Mouse (Mus musculus): ENCODE measurements around the gene Dexi.

The Dexi gene

DNA sequence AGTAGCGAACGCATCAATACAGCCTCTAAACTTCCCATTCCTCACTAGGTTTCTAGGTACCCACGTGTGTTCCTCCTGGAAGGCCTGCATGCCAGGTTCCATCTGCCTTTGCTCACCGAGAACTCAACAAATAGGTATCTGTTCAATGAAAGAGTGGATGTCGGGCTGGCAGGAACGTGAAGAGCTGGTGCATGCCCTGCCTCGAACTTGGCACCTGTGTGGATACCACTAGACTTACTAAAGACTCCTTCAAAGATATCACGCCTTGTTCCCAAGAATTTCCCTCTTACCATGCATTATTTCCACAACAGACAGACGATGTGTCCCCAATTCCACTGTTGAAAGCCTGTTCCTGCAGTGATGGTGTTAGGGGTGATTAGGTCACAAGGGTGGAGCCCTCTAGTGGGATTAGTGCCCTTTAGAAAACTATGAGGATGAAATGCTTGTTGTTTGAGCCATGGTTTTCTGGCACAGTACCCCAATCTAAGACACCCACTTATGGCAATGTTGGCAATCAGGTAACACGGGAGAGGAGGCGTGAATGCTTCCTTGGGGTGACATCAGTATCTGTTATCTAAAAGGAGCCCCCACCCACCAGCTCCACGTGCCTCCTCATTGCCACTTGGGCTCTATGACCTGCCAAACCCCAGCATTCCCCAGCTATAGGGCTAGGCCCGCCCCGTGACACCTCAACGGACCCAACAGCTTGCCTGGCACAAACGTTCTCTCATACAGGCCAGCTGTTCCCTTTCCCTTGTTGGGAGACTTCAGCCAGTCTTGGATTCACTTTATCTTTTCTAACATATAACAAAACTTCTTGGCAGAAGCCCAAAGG lies 1.9 kb downstream of the Dexi start:
- no peak for DNase-seq (ENCODE audit: low read depth, low spot score)

- no peak for DNase-seq (ENCODE audit: low read depth, low spot score)
Observed at GRCm38 (mm10) chr16:10536961-10537360, 5.9 kb downstream of the Dexi start.

DNA sequence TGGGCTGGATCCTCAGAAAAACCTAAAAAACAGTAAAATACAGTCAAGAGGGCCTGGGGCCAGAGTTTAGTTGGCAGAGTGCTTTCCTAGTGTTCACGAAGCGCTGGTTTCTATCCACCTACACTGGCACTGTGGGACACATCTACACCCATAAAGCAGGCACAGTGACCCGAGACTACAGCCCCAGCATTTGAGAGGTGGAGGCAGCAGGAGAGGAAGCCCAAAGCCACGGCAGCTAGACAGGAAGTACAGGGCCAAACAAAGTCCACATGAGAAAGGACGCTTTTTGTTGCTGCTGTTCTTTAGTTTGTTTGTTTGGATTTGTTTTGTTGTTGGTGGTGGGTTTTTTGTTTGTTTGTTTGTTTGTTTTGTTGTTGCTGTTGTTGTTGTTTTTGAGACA lies 6.5 kb downstream of the Dexi start:
- DNase-seq (ENCODE audit: low read depth, low spot score), result no peak

DNA sequence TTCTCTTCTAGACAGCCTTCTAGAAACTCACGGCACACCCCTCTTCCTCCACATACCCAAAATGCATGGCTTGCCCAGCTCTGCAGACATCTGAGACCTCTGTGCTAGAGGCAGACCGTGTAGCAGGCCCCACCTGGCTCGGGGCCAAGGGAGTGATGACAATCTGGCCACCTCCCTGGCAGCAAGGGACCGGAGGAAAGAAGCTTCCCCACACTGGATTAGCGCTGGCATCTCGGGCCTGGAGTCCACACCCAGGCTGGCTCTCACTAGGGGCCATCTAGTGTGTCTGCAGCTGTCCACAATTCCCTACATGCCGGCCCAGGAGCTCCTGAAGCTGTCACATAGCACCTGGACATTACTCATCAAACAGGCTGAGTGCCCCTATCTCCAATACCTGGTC lies 8.3 kb downstream of the Dexi start:
- DNase-seq (ENCODE audit: low read depth, low spot score), result no peak

DNA sequence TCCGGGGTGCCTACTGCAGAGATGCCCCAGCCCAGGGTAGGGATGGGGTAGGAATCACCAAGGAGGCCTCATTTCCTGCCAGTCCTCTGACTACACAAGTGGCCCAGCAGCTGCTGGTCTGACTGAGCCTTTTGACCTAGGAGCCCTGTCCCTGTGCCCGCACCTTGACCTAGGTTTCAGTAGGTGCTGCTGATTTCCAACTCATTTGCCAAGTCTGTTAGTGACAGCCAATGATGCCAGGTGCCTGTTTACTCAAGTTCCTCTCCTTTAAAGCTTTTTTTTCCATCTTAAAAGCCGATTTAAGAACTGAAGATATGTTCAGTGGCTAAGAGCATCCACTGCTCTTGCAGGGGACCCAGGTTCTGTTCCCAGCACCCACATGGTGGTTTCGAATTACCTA lies 9.1 kb downstream of the Dexi start:
- no peak for DNase-seq (ENCODE audit: low read depth, low spot score)

DNA sequence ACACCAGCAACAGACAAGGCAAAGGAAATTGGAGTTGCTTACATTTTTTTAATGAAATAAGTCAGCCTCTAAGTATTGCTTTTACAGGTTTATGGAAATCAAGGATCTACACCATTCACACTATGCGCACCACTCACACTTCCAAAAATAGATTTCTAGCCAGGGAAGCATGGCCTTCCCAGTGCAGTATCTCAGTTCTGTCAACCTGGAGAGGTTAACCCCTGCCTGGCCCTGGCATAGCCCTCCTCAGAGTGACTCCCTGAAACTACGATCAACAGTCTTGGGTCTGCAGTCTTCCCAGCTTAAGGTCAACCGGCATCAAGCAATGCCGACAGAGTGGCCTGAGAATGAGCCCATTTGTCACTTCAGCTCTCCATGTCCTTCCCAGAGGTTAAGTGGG lies 12.7 kb downstream of the Dexi start:
- no peak for DNase-seq (ENCODE audit: low read depth, low spot score)

DNA sequence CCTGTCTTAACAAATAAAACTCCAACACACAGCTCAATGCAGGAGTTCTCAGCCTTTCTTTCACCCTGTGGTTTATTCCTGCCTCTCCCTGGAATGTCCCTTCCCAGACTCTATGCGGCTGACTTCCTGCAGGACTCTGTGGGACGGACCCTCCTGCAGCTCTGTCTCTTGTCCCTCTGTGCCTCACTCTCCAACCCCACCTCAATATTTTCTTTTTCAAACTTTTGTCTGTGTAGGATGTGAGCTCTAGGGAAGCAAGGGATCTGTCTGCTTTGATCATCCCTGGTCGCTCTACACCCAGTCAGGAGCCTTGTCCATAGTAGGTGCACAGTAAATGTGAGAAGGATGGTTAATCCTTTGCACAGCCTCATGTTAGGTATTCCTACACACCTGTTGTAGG lies 14.5 kb downstream of the Dexi start:
- no peak for DNase-seq (ENCODE audit: low read depth, low spot score)

- DNase-seq (ENCODE audit: low read depth, low spot score), result no peak
Observed at GRCm38 (mm10) chr16:10527046-10527644, 15.7 kb downstream of the Dexi start.

DNA sequence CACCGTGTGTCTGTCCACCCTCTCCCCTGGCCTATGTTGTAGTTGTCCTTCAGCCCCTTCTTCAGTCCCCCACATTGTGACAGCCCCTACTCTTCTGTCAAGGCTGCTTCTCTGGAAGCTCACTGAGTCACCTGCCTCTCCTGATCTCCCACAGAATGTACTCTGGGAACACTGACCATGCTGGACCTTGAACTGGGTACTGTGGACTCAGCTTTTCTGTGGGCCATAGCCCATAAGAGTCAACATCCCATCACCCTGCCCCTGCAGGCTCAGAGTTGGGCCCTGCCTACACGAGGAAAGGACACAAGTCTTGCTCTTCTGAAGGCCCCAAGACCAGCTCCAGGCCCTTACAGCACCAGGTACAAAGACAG lies 17.3 kb downstream of the Dexi start:
- DNase-seq (ENCODE audit: low read depth, low spot score), result no peak

- no peak for DNase-seq (ENCODE audit: low read depth, low spot score)
Observed at GRCm38 (mm10) chr16:10524866-10525609, 17.8 kb downstream of the Dexi start.

DNA sequence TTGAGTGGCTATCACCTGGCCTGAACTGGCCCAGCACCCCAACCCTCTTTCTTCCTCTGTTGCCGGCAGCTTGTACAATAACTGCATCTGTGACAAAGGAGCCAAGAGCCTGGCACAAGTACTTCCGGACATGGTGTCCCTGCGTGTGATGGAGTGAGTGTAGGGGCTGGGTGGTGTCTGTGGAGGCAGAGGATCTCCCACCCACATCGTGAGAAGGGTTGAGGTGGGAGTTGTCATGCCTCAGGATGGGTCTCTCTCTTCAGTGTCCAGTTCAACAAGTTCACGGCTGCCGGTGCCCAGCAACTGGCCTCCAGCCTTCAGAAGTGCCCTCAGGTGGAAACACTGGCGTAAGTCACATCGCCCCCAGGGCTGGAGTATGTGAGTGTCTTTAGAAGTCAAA lies 19.2 kb downstream of the Dexi start:
- no peak for DNase-seq (ENCODE audit: low read depth, low spot score)

DNA sequence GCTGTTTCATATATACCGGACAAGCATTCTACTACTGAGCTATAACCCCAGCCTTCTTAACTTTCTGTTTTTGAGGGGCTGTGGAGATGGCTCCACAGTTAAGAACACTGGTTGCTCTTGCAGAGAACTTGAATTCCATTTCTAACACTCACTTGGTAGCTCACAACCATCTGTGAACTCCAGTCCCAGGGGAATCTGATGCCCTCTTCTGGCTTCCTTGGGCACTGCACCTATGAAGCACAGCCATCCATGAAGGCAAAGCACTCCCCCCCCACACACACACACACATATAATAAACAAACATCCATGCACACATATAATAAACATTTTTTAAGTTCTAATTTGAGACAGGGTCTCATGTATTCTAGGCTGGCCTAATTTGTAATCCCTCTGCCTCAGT lies 20.0 kb downstream of the Dexi start:
- DNase-seq (ENCODE audit: low read depth, low spot score), result no peak

GRCm38 (mm10) chr16:10520908-10521614 lies 21.8 kb downstream of the Dexi start:
- peak; percentile 47 for DNase-seq (ENCODE audit: low read depth, low spot score)

DNA sequence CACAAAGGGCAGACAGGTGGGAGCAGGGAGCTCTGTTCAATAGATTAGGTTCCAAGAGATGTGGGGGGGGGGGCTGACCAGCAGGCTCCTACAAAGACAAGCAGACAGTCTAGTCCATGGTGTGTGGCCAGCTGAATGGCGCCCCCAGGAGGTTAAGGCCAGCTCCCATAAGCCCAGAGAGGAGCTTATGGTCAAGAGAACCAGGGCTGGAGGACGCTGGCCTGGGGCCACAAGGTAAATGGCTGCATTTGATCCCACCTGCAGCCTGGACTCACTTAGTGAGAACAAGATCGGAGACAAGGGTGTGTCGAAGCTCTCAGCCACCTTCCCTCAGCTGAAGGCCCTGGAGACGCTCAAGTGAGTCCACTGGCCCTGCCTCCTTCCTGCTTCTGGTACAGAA lies 24.8 kb downstream of the Dexi start:
- no peak for DNase-seq (ENCODE audit: low read depth, low spot score)

GRCm38 (mm10) chr16:10515953-10516572 lies 26.8 kb downstream of the Dexi start:
- DNase-seq (ENCODE audit: low read depth, low spot score), result no peak

DNA sequence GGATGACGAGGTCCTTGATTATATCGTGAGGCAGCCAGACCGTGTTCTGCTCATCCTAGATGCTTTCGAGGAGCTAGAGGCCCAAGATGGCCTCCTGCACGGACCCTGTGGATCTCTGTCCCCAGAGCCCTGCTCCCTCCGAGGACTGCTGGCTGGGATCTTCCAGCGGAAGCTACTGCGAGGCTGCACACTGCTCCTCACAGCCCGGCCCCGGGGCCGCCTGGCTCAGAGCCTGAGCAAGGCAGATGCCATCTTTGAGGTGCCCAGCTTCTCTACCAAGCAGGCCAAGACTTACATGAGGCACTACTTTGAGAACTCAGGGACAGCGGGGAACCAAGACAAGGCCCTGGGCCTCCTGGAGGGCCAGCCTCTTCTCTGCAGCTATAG lies 31.7 kb downstream of the Dexi start:
- no peak for DNase-seq (ENCODE audit: low read depth, low spot score)

DNA sequence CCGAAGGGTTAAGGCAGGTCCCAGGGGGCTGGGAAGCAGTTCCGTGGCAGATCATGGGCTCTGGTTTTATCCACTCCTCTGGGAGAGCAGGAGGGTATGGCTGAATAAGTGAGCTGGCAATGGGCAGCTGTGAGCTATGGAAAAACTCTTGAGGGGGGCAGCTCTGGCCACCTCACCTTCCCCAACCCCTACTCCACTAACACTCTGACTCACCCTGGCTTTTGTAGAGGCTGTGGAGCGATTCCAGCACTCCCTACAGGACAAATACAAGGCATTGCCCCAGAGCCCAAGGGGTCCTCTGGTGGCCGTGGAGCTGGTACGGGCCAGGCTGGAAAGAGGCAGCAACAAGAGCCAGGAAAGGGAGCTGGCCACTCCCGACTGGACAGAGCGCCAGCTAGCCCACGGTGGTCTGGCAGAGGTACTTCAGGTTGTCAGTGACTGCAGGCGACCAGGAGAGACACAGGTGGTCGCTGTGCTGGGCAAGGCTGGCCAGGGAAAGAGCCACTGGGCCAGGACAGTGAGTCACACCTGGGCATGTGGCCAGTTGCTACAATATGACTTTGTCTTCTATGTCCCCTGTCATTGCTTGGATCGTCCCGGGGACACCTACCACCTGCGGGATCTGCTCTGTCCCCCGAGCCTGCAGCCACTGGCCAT lies 32.2 kb downstream of the Dexi start:
- DNase-seq (ENCODE audit: low read depth, low spot score), result no peak

- no peak for DNase-seq (ENCODE audit: low read depth, low spot score)
Observed at GRCm38 (mm10) chr16:10508691-10509090, 34.2 kb downstream of the Dexi start.

- no peak for DNase-seq (ENCODE audit: low read depth, low spot score)
Observed at GRCm38 (mm10) chr16:10507445-10507844, 35.4 kb downstream of the Dexi start.

DNA sequence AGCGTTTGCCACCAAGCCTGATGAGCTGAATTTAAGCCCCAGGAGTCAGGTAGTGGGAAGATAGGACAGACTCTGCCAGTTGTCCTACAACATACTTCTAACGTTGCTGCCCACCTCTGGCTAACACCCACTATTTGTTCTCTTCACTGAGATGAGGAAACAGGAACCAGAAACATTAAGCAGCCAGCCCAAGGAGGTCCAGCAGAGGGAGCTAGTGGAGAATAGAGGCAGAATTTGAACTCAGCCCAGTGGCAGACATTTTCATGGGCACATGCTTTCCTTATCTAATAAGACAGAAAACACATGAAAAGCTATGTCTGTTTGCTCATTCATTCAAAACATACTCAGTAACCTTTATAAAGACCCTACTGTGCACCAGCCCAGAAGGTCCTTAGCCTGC lies 39.8 kb downstream of the Dexi start:
- DNase-seq (ENCODE audit: low read depth, low spot score), result no peak

DNA sequence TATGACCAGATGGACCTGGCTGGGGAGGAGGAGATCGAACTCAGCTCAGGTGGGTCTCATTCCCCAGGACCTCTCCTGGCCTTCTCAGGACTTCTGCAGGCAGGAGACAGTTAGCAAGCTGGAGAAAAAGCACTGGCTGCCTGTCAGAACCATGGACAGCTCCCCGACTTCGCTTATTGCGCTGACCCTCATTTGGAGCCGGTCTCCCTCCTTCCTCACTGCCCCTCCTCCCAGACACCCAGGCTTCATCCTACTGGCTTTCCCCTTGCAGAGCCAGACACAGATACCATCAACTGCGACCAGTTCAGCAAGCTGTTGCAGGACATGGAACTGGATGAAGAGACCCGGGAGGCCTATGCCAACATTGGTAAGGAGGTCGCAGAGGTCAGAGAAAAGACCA lies 41.0 kb downstream of the Dexi start:
- DNase-seq (ENCODE audit: low read depth, low spot score), result no peak

Data from brain, embryonic 18.5 days (tissue).